Mouse (Mus musculus) cerebellum, adult 9-10 months (tissue): ENCODE data around the gene Ptprd.
A peak's percentile ranks its signal among the peaks of the same experiment; 100 is the strongest.
"Not testable (repeated sequence)": the region's sequence is repeated elsewhere in the genome, so short reads cannot be mapped to it uniquely, and the experiment has no call there.

Experiments
- DNase-seq: peaks from one replicate; pipeline ENCODE4 v3.0.0; 2022

Gene Ptprd

GRCm38 (mm10) chr4:77880213-77880612 lies 331.5 kb downstream of the Ptprd start:
- DNase-seq, result no peak

GRCm38 (mm10) chr4:77861269-77861668 lies 350.5 kb downstream of the Ptprd start:
- no peak for DNase-seq

GRCm38 (mm10) chr4:77797391-77797790 lies 414.4 kb downstream of the Ptprd start:
- not testable (repeated sequence) for DNase-seq

- DNase-seq, result no peak
Observed at GRCm38 (mm10) chr4:77777237-77777636, 434.5 kb downstream of the Ptprd start.

- DNase-seq, result no peak
Observed at GRCm38 (mm10) chr4:77763790-77764189, 448.0 kb downstream of the Ptprd start.

- no peak for DNase-seq
Observed at GRCm38 (mm10) chr4:77743391-77743790, 468.4 kb downstream of the Ptprd start.

GRCm38 (mm10) chr4:77721908-77722307 lies 489.9 kb downstream of the Ptprd start:
- no peak for DNase-seq

- DNase-seq, result no peak
Observed at GRCm38 (mm10) chr4:77717792-77718191, 494.0 kb downstream of the Ptprd start.

- no peak for DNase-seq
Observed at GRCm38 (mm10) chr4:77710231-77710630, 501.5 kb downstream of the Ptprd start.

- DNase-seq, result no peak
Observed at GRCm38 (mm10) chr4:77698294-77698693, 513.5 kb downstream of the Ptprd start.

- no peak for DNase-seq
Observed at GRCm38 (mm10) chr4:77675798-77676197, 536.0 kb downstream of the Ptprd start.

GRCm38 (mm10) chr4:77664761-77665160 lies 547.0 kb downstream of the Ptprd start:
- DNase-seq, result no peak

GRCm38 (mm10) chr4:77662309-77662708 lies 549.5 kb downstream of the Ptprd start:
- no peak for DNase-seq

- DNase-seq, result no peak
Observed at GRCm38 (mm10) chr4:77655669-77656068, 556.1 kb downstream of the Ptprd start.

- DNase-seq, result no peak
Observed at GRCm38 (mm10) chr4:77649615-77650325, 562.0 kb downstream of the Ptprd start.

GRCm38 (mm10) chr4:77648911-77649310 lies 562.9 kb downstream of the Ptprd start:
- no peak for DNase-seq

- no peak for DNase-seq
Observed at GRCm38 (mm10) chr4:77647451-77648137, 564.2 kb downstream of the Ptprd start.

GRCm38 (mm10) chr4:77644435-77644834 lies 567.3 kb downstream of the Ptprd start:
- DNase-seq, result peak; percentile 10

GRCm38 (mm10) chr4:77640022-77640421 lies 571.7 kb downstream of the Ptprd start:
- no peak for DNase-seq

- no peak for DNase-seq
Observed at GRCm38 (mm10) chr4:77613129-77613528, 598.6 kb downstream of the Ptprd start.

- no peak for DNase-seq
Observed at GRCm38 (mm10) chr4:77586624-77587023, 625.1 kb downstream of the Ptprd start.

- no peak for DNase-seq
Observed at GRCm38 (mm10) chr4:77586222-77586621, 625.5 kb downstream of the Ptprd start.

GRCm38 (mm10) chr4:77558404-77559202 lies 653.2 kb downstream of the Ptprd start:
- DNase-seq, result peak; percentile 46

GRCm38 (mm10) chr4:77555841-77556240 lies 655.9 kb downstream of the Ptprd start:
- DNase-seq, result no peak
